Mouse (Mus musculus): ENCODE data around the gene Sult2a1. TPM values are rescaled to one million over a fixed set of nuclear protein-coding genes. Genes with fewer than 3 reads are reported as not detected.
"Not testable (repeated sequence)": the region's sequence is repeated elsewhere in the genome, so short reads cannot be mapped to it uniquely, and the experiment has no call there.

Gene Sult2a1
- polyA plus RNA-seq (2012; rRNA removed) = not detected in 2 replicates

DNA sequence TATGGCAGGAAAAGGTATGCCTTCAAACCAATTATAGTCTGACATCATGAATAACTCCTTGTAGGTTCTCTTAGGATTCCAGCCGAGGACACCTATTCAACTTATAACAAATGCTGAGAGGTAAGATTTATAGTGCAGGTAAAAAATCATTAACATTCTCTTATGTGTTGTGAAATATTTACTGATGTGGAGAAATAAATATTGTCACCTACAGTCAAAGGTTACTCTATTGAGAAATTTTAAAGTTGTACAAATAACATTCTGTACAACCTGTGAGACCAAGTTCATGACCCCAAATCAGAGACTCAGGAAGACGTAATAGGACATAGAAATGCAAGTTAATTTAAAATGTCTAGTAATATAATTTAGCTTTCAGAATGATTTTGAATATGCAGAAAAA, at the start of gene Sult2a1:
Gene Sult2a1 (minus strand): TSS at position 101 of the 400 bp plus-strand sequence.
- DNase-seq (ENCODE audit: low spot score) = not testable (repeated sequence)

DNA sequence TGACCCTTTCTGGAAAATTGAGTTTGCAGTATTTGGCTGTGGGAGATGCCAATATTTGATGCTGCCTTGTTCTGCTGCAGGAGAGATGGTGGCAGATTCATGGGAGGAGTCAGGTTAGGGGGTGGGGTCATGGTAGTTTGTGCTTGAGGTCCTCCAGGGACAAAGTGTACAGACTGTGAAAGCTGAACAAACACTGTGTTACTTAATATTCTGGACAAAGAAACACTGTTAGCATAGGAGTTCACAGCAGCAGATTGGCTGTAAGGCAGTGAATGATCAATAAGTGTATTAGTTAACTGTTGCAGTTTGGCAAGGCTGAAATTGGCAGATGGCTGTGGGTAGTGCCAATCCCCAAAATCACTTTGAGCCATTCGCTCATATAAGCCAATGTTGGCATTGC, 23.3 kb downstream of the Sult2a1 start:
- no peak for DNase-seq (ENCODE audit: low spot score)

Other genes starting within 250 kb of the Sult2a1 start
- not detected in 2 replicates for gene Sult2a5, start 213.4 kb downstream of the Sult2a1 start, polyA plus RNA-seq (2012; rRNA removed)
- not detected in 2 replicates for gene Sult2a2, start 103.9 kb downstream of the Sult2a1 start, polyA plus RNA-seq (2012; rRNA removed)
- gene Sult2a4, start 152.2 kb upstream of the Sult2a1 start, polyA plus RNA-seq (2012; rRNA removed) = not detected in 2 replicates